Mouse (Mus musculus): Measurements from ENCODE around the gene Tph1. TPM values are rescaled to one million over a fixed set of nuclear protein-coding genes. Genes with fewer than 3 reads are reported as not detected.
"Not testable (repeated sequence)": the region's sequence is repeated elsewhere in the genome, so short reads cannot be mapped to it uniquely, and the experiment has no call there.

The Tph1 gene
- polyA plus RNA-seq, 1 experiment from 2014 or later = 2.2 TPM

- peaks cover 42% of the 10 kb centered on the region for H3K36me3 ChIP-seq
- H3K27me3 ChIP-seq = no peaks in the 10 kb centered on the region
- no peak overlapping the region for H3K9ac ChIP-seq
- no peak overlapping the region for H3K4me3 ChIP-seq (replicated peaks)
- no peak overlapping the region for H3K4me2 ChIP-seq (replicated peaks)
- H3K4me1 ChIP-seq = no peaks in the 10 kb centered on the region
- H3K9me3 ChIP-seq (replicated peaks) = no peaks in the 10 kb centered on the region
- WGBS = 87% methylated on average over 5 of the region's 5 CpGs
- no peak overlapping the region for H3K27ac ChIP-seq (replicated peaks)
- no peak for ATAC-seq (ENCODE audit: insufficient number of reproducible peaks, low FRiP score, low TSS enrichment, low read depth)
Observed at GRCm38 (mm10) chr7:46686827-46687226, 14.5 kb upstream of the Tph1 start.

- Histone ChIP-seq H3K4me3 (replicated peaks) (no peak overlapping the region), H3K27me3 (no peaks in the 10 kb centered on the region), H3K4me2 (replicated peaks) (no peak overlapping the region), H3K27ac (replicated peaks) (no peak overlapping the region), H3K9ac (no peak overlapping the region), H3K9me3 (replicated peaks) (no peaks in the 10 kb centered on the region), H3K36me3 (no peaks in the 10 kb centered on the region), H3K4me1 (no peaks in the 10 kb centered on the region)
- ATAC-seq (ENCODE audit: insufficient number of reproducible peaks, low FRiP score, low TSS enrichment, low read depth) = no peak
Observed at GRCm38 (mm10) chr7:46680732-46681131, 8.4 kb upstream of the Tph1 start.

GRCm38 (mm10) chr7:46679044-46679443 lies 6.7 kb upstream of the Tph1 start:
- H3K9ac ChIP-seq; H3K36me3 ChIP-seq; H3K9me3 ChIP-seq (replicated peaks); H3K4me2 ChIP-seq (replicated peaks); ATAC-seq (ENCODE audit: insufficient number of reproducible peaks, low FRiP score, low TSS enrichment, low read depth); H3K4me3 ChIP-seq (replicated peaks); H3K27me3 ChIP-seq; H3K27ac ChIP-seq (replicated peaks); H3K4me1 ChIP-seq: not testable (repeated sequence)
- WGBS = 84% methylated on average over 7 of the region's 7 CpGs

- no peaks in the 10 kb centered on the region for H3K36me3 ChIP-seq
- H3K9me3 ChIP-seq (replicated peaks) = no peaks in the 10 kb centered on the region
- no peak overlapping the region for H3K4me2 ChIP-seq (replicated peaks)
- H3K27me3 ChIP-seq = no peaks in the 10 kb centered on the region
- no peaks in the 10 kb centered on the region for H3K4me1 ChIP-seq
- H3K9ac ChIP-seq = no peak overlapping the region
- WGBS = 80% methylated on average over 3 of the region's 3 CpGs
- no peak for ATAC-seq (ENCODE audit: insufficient number of reproducible peaks, low FRiP score, low TSS enrichment, low read depth)
- H3K27ac ChIP-seq (replicated peaks) = no peak overlapping the region
- no peak overlapping the region for H3K4me3 ChIP-seq (replicated peaks)
Observed at GRCm38 (mm10) chr7:46678417-46678816, 6.1 kb upstream of the Tph1 start.

- no peaks in the 10 kb centered on the region for H3K27me3 ChIP-seq
- 64% methylated on average over 5 of the region's 5 CpGs for WGBS
- H3K4me3 ChIP-seq (replicated peaks) = no peak overlapping the region
- H3K9me3 ChIP-seq (replicated peaks) = no peaks in the 10 kb centered on the region
- no peak overlapping the region for H3K9ac ChIP-seq
- ATAC-seq (ENCODE audit: insufficient number of reproducible peaks, low FRiP score, low TSS enrichment, low read depth) = no peak
- H3K36me3 ChIP-seq = no peaks in the 10 kb centered on the region
- H3K27ac ChIP-seq (replicated peaks) = no peak overlapping the region
- H3K4me2 ChIP-seq (replicated peaks) = no peak overlapping the region
- peaks cover 5% of the 10 kb centered on the region; the same call in 1 of the 2 replicates for H3K4me1 ChIP-seq
Observed at GRCm38 (mm10) chr7:46676808-46677360, 4.5 kb upstream of the Tph1 start.

GRCm38 (mm10) chr7:46675886-46676285 lies 3.5 kb upstream of the Tph1 start:
- no peaks in the 10 kb centered on the region for H3K36me3 ChIP-seq
- no peak overlapping the region for H3K9ac ChIP-seq
- peaks cover 5% of the 10 kb centered on the region; the same call in 1 of the 2 replicates for H3K4me1 ChIP-seq
- no peak for ATAC-seq (ENCODE audit: insufficient number of reproducible peaks, low FRiP score, low TSS enrichment, low read depth)
- WGBS = 78% methylated on average over 8 of the region's 8 CpGs
- H3K27ac ChIP-seq (replicated peaks) = no peak overlapping the region
- no peak overlapping the region for H3K4me3 ChIP-seq (replicated peaks)
- no peaks in the 10 kb centered on the region for H3K9me3 ChIP-seq (replicated peaks)
- no peak overlapping the region for H3K4me2 ChIP-seq (replicated peaks)
- H3K27me3 ChIP-seq = no peaks in the 10 kb centered on the region

- Histone ChIP-seq H3K36me3 (no peaks in the 10 kb centered on the region), H3K9ac (no peak overlapping the region), H3K9me3 (replicated peaks) (no peaks in the 10 kb centered on the region), H3K27me3 (no peaks in the 10 kb centered on the region), H3K4me3 (replicated peaks) (no peak overlapping the region), H3K27ac (replicated peaks) (no peak overlapping the region), H3K4me1 (peaks cover 5% of the 10 kb centered on the region; the same call in 1 of the 2 replicates), H3K4me2 (replicated peaks) (no peak overlapping the region)
- no peak for ATAC-seq (ENCODE audit: insufficient number of reproducible peaks, low FRiP score, low TSS enrichment, low read depth)
- WGBS = 87% methylated on average over 7 of the region's 7 CpGs
Observed at GRCm38 (mm10) chr7:46675061-46675460, 2.7 kb upstream of the Tph1 start.

- H3K4me2 ChIP-seq (replicated peaks) = peak overlapping the region; percentile 25
- peaks cover 18% of the 10 kb centered on the region for H3K27me3 ChIP-seq
- H3K27ac ChIP-seq (replicated peaks) = no peak overlapping the region
- H3K9me3 ChIP-seq (replicated peaks) = no peaks in the 10 kb centered on the region
- ATAC-seq (ENCODE audit: insufficient number of reproducible peaks, low FRiP score, low TSS enrichment, low read depth) = no peak
- WGBS = under 1% methylated on average over 21 of the region's 21 CpGs
- H3K4me3 ChIP-seq (replicated peaks) = no peak overlapping the region
- no peak overlapping the region for H3K9ac ChIP-seq
- peaks cover 8% of the 10 kb centered on the region; the same call in 1 of the 2 replicates for H3K4me1 ChIP-seq
- no peaks in the 10 kb centered on the region for H3K36me3 ChIP-seq
Observed at GRCm38 (mm10) chr7:46667256-46667655, 5.1 kb downstream of the Tph1 start.

- Histone ChIP-seq H3K9ac (no peak overlapping the region), H3K4me2 (replicated peaks) (no peak overlapping the region), H3K4me3 (replicated peaks) (no peak overlapping the region), H3K9me3 (replicated peaks) (no peaks in the 10 kb centered on the region), H3K4me1 (0 out of 2 replicates have a peak, but pooled peaks cover 5% of the 10 kb centered on the region), H3K36me3 (no peaks in the 10 kb centered on the region), H3K27ac (replicated peaks) (no peak overlapping the region), H3K27me3 (peaks cover 18% of the 10 kb centered on the region)
- ATAC-seq (ENCODE audit: insufficient number of reproducible peaks, low FRiP score, low TSS enrichment, low read depth) = no peak
- 34% methylated on average over 9 of the region's 9 CpGs for WGBS
Observed at GRCm38 (mm10) chr7:46665236-46665635, 7.1 kb downstream of the Tph1 start.

- 0 out of 2 replicates have a peak, but pooled peaks cover 3% of the 10 kb centered on the region for H3K27me3 ChIP-seq
- no peaks in the 10 kb centered on the region for H3K4me1 ChIP-seq
- no peak overlapping the region for H3K9ac ChIP-seq
- WGBS = 42% methylated on average over 18 of the region's 18 CpGs
- H3K36me3 ChIP-seq = no peaks in the 10 kb centered on the region
- H3K4me3 ChIP-seq (replicated peaks) = no peak overlapping the region
- no peaks in the 10 kb centered on the region for H3K9me3 ChIP-seq (replicated peaks)
- H3K27ac ChIP-seq (replicated peaks) = no peak overlapping the region
- H3K4me2 ChIP-seq (replicated peaks) = no peak overlapping the region
- no peak for ATAC-seq (ENCODE audit: insufficient number of reproducible peaks, low FRiP score, low TSS enrichment, low read depth)
Observed at GRCm38 (mm10) chr7:46661591-46662090, 10.7 kb downstream of the Tph1 start.

- no peak overlapping the region for H3K27ac ChIP-seq (replicated peaks)
- H3K4me2 ChIP-seq (replicated peaks) = no peak overlapping the region
- no peak overlapping the region for H3K4me3 ChIP-seq (replicated peaks)
- no peaks in the 10 kb centered on the region for H3K27me3 ChIP-seq
- H3K4me1 ChIP-seq = no peaks in the 10 kb centered on the region
- no peaks in the 10 kb centered on the region for H3K9me3 ChIP-seq (replicated peaks)
- WGBS = 65% methylated on average over 2 of the region's 2 CpGs
- no peak overlapping the region for H3K9ac ChIP-seq
- no peaks in the 10 kb centered on the region for H3K36me3 ChIP-seq
- no peak for ATAC-seq (ENCODE audit: insufficient number of reproducible peaks, low FRiP score, low TSS enrichment, low read depth)
Observed at GRCm38 (mm10) chr7:46652279-46652678, 20.1 kb downstream of the Tph1 start.

GRCm38 (mm10) chr7:46650231-46650630 lies 22.1 kb downstream of the Tph1 start:
- not testable (repeated sequence) for H3K4me2 ChIP-seq (replicated peaks); ATAC-seq (ENCODE audit: insufficient number of reproducible peaks, low FRiP score, low TSS enrichment, low read depth); H3K27ac ChIP-seq (replicated peaks); H3K4me3 ChIP-seq (replicated peaks); H3K9ac ChIP-seq; H3K27me3 ChIP-seq; H3K9me3 ChIP-seq (replicated peaks); H3K36me3 ChIP-seq; H3K4me1 ChIP-seq
- 51% methylated on average over 5 of the region's 5 CpGs for WGBS

Measured in embryonic facial prominence, embryonic 15.5 days (tissue).